Mouse (Mus musculus) CH12.LX (cell line): ENCODE measurements around the gene Chst15. TPM values are rescaled to one million over a fixed set of nuclear protein-coding genes. Genes with fewer than 3 reads are reported as not detected.

Experiments used
- DNase-seq: peaks from one replicate; pipeline ENCODE4 v3.0.0-alpha.2; 2013; ENCODE audit errors: extremely low read depth
- H3K27ac ChIP-seq: 2 replicates; pipeline ENCODE4 v1.5.1; 2012; ENCODE audit warnings: low read depth, mild to moderate bottlenecking, control low read depth, moderate library complexity; ENCODE audit not compliant: insufficient read depth
- H3K27me3 ChIP-seq: replicated peaks from 2 replicates; pipeline ENCODE3; 2012; ENCODE audit warnings: inconsistent platforms
- H3K36me3 ChIP-seq, 2 experiments: replicated peaks in 1 of 2; 2 replicates each; pipeline versions ENCODE3 to v1.6.1; 2012; ENCODE audit warnings: inconsistent platforms in 1 of 2, low read length in 1 of 2, mild to moderate bottlenecking in 1 of 2, mixed read lengths in 1 of 2, moderate library complexity in 1 of 2; ENCODE audit not compliant: control insufficient read depth in 1 of 2, insufficient read depth in 1 of 2
- H3K4me1 ChIP-seq, 2 experiments: 2 replicates each; pipeline ENCODE4 v1.6.1; 2012; ENCODE audit warnings: inconsistent platforms in 1 of 2, moderate library complexity in 1 of 2; ENCODE audit not compliant: insufficient read depth in 2 of 2, control insufficient read depth in 1 of 2
- H3K4me2 ChIP-seq: 2 replicates; pipeline ENCODE4 v1.6.1; 2012; ENCODE audit warnings: low read depth, mild to moderate bottlenecking, control low read depth; ENCODE audit not compliant: poor library complexity, insufficient read depth, severe bottlenecking
- H3K4me3 ChIP-seq, 3 experiments: fragments of 150-350 bp in 1 of 3; sonication (generic) in 1 of 3; replicated peaks in 1 of 3; 2 replicates each; pipeline versions ENCODE3 to v1.5.1; 2011 to 2012; ENCODE audit warnings: low read depth in 2 of 3, low read length in 2 of 3, mild to moderate bottlenecking in 2 of 3, moderate library complexity in 2 of 3, control low read depth in 1 of 3, improper control_type of control experiment in 1 of 3, inconsistent platforms in 1 of 3, mixed read lengths in 1 of 3; ENCODE audit not compliant: poor library complexity in 1 of 3
- H3K79me2 ChIP-seq: replicated peaks from 2 replicates; pipeline ENCODE4 v1.6.1; 2012; ENCODE audit warnings: mild to moderate bottlenecking, moderate library complexity; ENCODE audit not compliant: control insufficient read depth, poor library complexity, insufficient read depth, severe bottlenecking; ENCODE audit errors: extremely low read depth
- H3K9ac ChIP-seq: 2 replicates; pipeline ENCODE4 v1.6.1; 2012; ENCODE audit warnings: low read depth, mild to moderate bottlenecking, control low read depth, moderate library complexity; ENCODE audit not compliant: insufficient read depth
- H3K9me3 ChIP-seq: replicated peaks from 2 replicates; pipeline ENCODE3; 2012; ENCODE audit warnings: low read length, inconsistent platforms, mixed read lengths
- BHLHE40 ChIP-seq: IDR thresholded peaks from 2 replicates; pipeline ENCODE4 v1.6.1; 2011; ENCODE audit warnings: mild to moderate bottlenecking, low read depth, low read length, improper control_type of control experiment
- CHD1 ChIP-seq: IDR thresholded peaks from 2 replicates; pipeline ENCODE4 v1.6.1; 2012; ENCODE audit warnings: low read depth, low read length, improper control_type of control experiment, inconsistent platforms
- CTCF ChIP-seq, 2 experiments: IDR thresholded peaks in 1 of 2; conservative IDR thresholded peaks in 1 of 2; 2 replicates each; pipeline ENCODE4 v1.5.1; 2011 to 2012; ENCODE audit warnings: low read depth in 2 of 2, low read length in 2 of 2, improper control_type of control experiment in 1 of 2, inconsistent platforms in 1 of 2, mild to moderate bottlenecking in 1 of 2, moderate library complexity in 1 of 2
- ELF1 ChIP-seq: IDR thresholded peaks from 2 replicates; pipeline ENCODE4 v1.6.1; 2014; ENCODE audit warnings: low read depth, mild to moderate bottlenecking, inconsistent platforms, low read length, improper control_type of control experiment
- EP300 ChIP-seq: IDR thresholded peaks from 2 replicates; pipeline ENCODE4 v1.6.1; 2011; ENCODE audit warnings: low read length, improper control_type of control experiment
- ETS1 ChIP-seq: conservative IDR thresholded peaks from 2 replicates; pipeline ENCODE4 v1.6.1; 2012; ENCODE audit warnings: low read depth, mild to moderate bottlenecking, inconsistent platforms, low read length, improper control_type of control experiment, moderate library complexity
- IRF4 ChIP-seq: IDR thresholded peaks from 2 replicates; pipeline ENCODE4 v1.6.1; 2014; ENCODE audit warnings: low read depth, mild to moderate bottlenecking, inconsistent platforms, low read length, improper control_type of control experiment
- JUND ChIP-seq: conservative IDR thresholded peaks from 2 replicates; pipeline ENCODE4 v1.6.1; 2011; ENCODE audit warnings: low read depth, low read length, improper control_type of control experiment
- MAFK ChIP-seq: IDR thresholded peaks from 2 replicates; pipeline ENCODE4 v1.6.1; 2011; ENCODE audit warnings: low read length, improper control_type of control experiment; ENCODE audit not compliant: insufficient replicate concordance
- MAX ChIP-seq: IDR thresholded peaks from 2 replicates; pipeline ENCODE4 v1.6.1; 2011; ENCODE audit warnings: low read length, improper control_type of control experiment
- MYC ChIP-seq: IDR thresholded peaks from 2 replicates; pipeline ENCODE4 v1.6.1; 2011; ENCODE audit warnings: low read depth, mild to moderate bottlenecking, improper control_type of control experiment, low read length
- NELFE ChIP-seq: IDR thresholded peaks from 2 replicates; pipeline ENCODE4 v1.6.1; 2011; ENCODE audit warnings: low read depth, low read length, improper control_type of control experiment
- NRF1 ChIP-seq: IDR thresholded peaks from 2 replicates; pipeline ENCODE4 v1.6.1; 2014; ENCODE audit warnings: low read depth, mild to moderate bottlenecking, inconsistent platforms, low read length, improper control_type of control experiment, moderate library complexity
- POLR2A ChIP-seq: IDR thresholded peaks from 2 replicates; pipeline ENCODE4 v1.6.1; 2011; ENCODE audit warnings: low read depth, mild to moderate bottlenecking, improper control_type of control experiment, low read length
- POLR2AphosphoS2 ChIP-seq: IDR thresholded peaks from 2 replicates; pipeline ENCODE4 v1.6.1; 2011; ENCODE audit warnings: low read depth, low read length, improper control_type of control experiment
- RAD21 ChIP-seq: IDR thresholded peaks from 2 replicates; pipeline ENCODE4 v1.6.1; 2011; ENCODE audit warnings: low read depth, mild to moderate bottlenecking, low read length, improper control_type of control experiment, moderate library complexity
- RCOR1 ChIP-seq: conservative IDR thresholded peaks from 2 replicates; pipeline ENCODE4 v1.6.1; 2012; ENCODE audit warnings: low read depth, mild to moderate bottlenecking, inconsistent platforms, low read length, improper control_type of control experiment
- SMC3 ChIP-seq: IDR thresholded peaks from 2 replicates; pipeline ENCODE4 v1.6.1; 2011; ENCODE audit warnings: low read depth, low read length, improper control_type of control experiment
- TBP ChIP-seq: conservative IDR thresholded peaks from 2 replicates; pipeline ENCODE4 v1.6.1; 2011; ENCODE audit warnings: low read depth, low read length, improper control_type of control experiment
- TCF12 ChIP-seq: IDR thresholded peaks from 2 replicates; pipeline ENCODE4 v1.6.1; 2014; ENCODE audit warnings: low read depth, mild to moderate bottlenecking, inconsistent platforms, low read length, improper control_type of control experiment
- UBTF ChIP-seq: IDR thresholded peaks from 2 replicates; pipeline ENCODE4 v1.6.1; 2012; ENCODE audit warnings: low read depth, mild to moderate bottlenecking, inconsistent platforms, low read length, improper control_type of control experiment, moderate library complexity
- USF2 ChIP-seq: conservative IDR thresholded peaks from 2 replicates; pipeline ENCODE4 v1.6.1; 2011; ENCODE audit warnings: low read depth, low read length, improper control_type of control experiment
- ZC3H11A ChIP-seq: IDR thresholded peaks from 2 replicates; pipeline ENCODE4 v1.6.1; 2012; ENCODE audit warnings: low read depth, mild to moderate bottlenecking, inconsistent platforms, low read length, improper control_type of control experiment
- ZKSCAN1 ChIP-seq: IDR thresholded peaks from 2 replicates; pipeline ENCODE4 v1.6.1; 2012; ENCODE audit warnings: low read depth, inconsistent platforms, low read length, improper control_type of control experiment, borderline replicate concordance
- ZMIZ1 ChIP-seq: IDR thresholded peaks from 2 replicates; pipeline ENCODE4 v1.6.1; 2012; ENCODE audit warnings: low read depth, mild to moderate bottlenecking, inconsistent platforms, low read length, improper control_type of control experiment
- dilution Hi-C: fragments of 300-500 bp; cut with MboI; formaldehyde crosslinking; loops from 2 replicates; pipeline ENCODE4 v1.14.3; 2020; ENCODE audit warnings: low sequenced_read_pairs; ENCODE audit not compliant: extremely low pct_unique_long_range_greater_than_20kb, extremely low pct_ligation_motif_present
- in situ Hi-C: fragments of 300-500 bp; cut with MboI; formaldehyde crosslinking; loops from 3 replicates; pipeline ENCODE4 v1.14.3; 2019; ENCODE audit warnings: low sequenced_read_pairs, low pct_ligation_motif_present, low pct_unique_long_range_greater_than_20kb, mixed read lengths
- polyA plus RNA-seq: library from polyadenylated mRNA; unstranded; fragments of >175 nt; gene quantifications from 2 replicates; pipeline ENCODE4 v1.2.1, GENCODE M21; 2012; ENCODE audit warnings: low read depth; ENCODE audit not compliant: insufficient read length
- total RNA-seq, 2 experiments: library from RNA; depleted of rRNA; stranded (reverse); fragments of 300-350 nt in 1 of 2; fragments of >200 nt in 1 of 2; gene quantifications; 2 replicates each; pipeline ENCODE4 v1.2.3; 2012 to 2014

The Chst15 gene
- total and polyA plus RNA-seq, 3 experiments, result 0.42 to 0.81 (median 0.57) TPM

GRCm38 (mm10) chr7:132226379-132227074, 90.5 kb downstream of the Chst15 start:
- H3K36me3 ChIP-seq, result no peaks in the 10 kb centered on the region
- H3K4me3 ChIP-seq, result no peak overlapping the region
- no peak overlapping the region for H3K27ac ChIP-seq
- H3K4me1 ChIP-seq, result no peaks in the 10 kb centered on the region
- no peak overlapping the region for H3K9ac ChIP-seq
- H3K9me3 ChIP-seq, result no peaks in the 10 kb centered on the region
- dilution Hi-C loops (no loop called here), in situ Hi-C loops (loop anchor here (5.0 to 10.0 kb wide), 2 partner anchors 246 to 318 kb away; no protein-coding TSS in a partner anchor)
- H3K4me2 ChIP-seq, result no peak overlapping the region
- peaks cover 75% of the 10 kb centered on the region for H3K27me3 ChIP-seq
- TF ChIP-seq TBP (no peak), TCF12 (0 out of 2 replicates have a peak, but pooled peaks have one; percentile 27), CHD1 (no peak), JUND (peak; percentile 42; the same call in 1 of the 2 replicates), POLR2AphosphoS2 (no peak), ELF1 (peak; percentile 32; the same call in 1 of the 2 replicates), NELFE (peak; percentile 41; the same call in 1 of the 2 replicates), EP300 (no peak), ZKSCAN1 (no peak), POLR2A (no peak), MYC (0 out of 2 replicates have a peak, but pooled peaks have one; percentile 29), BHLHE40 (no peak), MAX (no peak), CTCF (conservative IDR thresholded peaks at IDR 0.05 in 1 of 2, IDR thresholded peaks at IDR 0.05 in 1 of 2; ENCODE audit: low read depth in 2 of 2, low read length in 2 of 2) (peak; percentile 91 to 98), ETS1 (no peak), UBTF (no peak), ZMIZ1 (no peak), NRF1 (peak; percentile 47; the same call in 1 of the 2 replicates), USF2 (no peak), IRF4 (peak; percentile 36; the same call in 1 of the 2 replicates), RAD21 (peak; percentile 97), RCOR1 (no peak), MAFK (no peak), ZC3H11A (peak; percentile 97), SMC3 (peak; percentile 99)
- TF ChIP-seq, all 38 proteins: peak for 11
- DNase-seq, result peak; percentile 69
- H3K79me2 ChIP-seq, result no peaks in the 10 kb centered on the region
